Mouse (Mus musculus): ENCODE data around the gene Adgrv1. TPM values are rescaled to one million over a fixed set of nuclear protein-coding genes. Genes with fewer than 3 reads are reported as not detected.

The Adgrv1 gene
- total and polyA plus RNA-seq, 3 experiments: 0.17 to 0.44 (median 0.27) TPM

DNA sequence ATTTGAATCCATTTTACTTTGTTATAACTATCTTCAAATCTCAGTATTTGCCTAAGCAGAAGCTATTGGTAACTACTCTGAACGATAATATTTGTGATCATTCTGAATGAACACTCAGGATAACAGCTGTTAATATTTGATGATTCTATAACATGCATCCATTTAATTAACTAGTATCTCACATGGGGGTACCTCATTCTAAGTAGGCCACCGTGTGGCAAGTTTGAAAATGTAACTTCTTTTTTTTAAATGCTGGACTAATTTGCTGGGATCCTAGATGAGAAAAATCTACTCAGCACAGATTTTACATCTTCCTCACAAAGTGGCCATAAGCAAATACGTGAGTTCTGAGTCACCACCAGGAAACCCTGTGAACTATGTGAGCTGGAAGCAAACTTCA, 423.1 kb downstream of the Adgrv1 start:
- no peak overlapping the region for H3K27ac ChIP-seq (ENCODE audit: insufficient read depth, low read depth)
- 0 out of 4 replicates have a peak, but pooled peaks cover 0 to 3% of the 10 kb centered on the region in 2 experiments for H3K4me1 ChIP-seq (ENCODE audit: control insufficient read depth in 1 of 2, insufficient read depth in 2 of 2)
- H3K4me3 ChIP-seq (replicated peaks in 1 of 3; ENCODE audit: low read depth in 2 of 3, low read length in 2 of 3, poor library complexity in 1 of 3): no peak overlapping the region
- in situ Hi-C loops (cut with MboI; ENCODE audit: low pct_ligation_motif_present, low pct_unique_long_range_greater_than_20kb, low sequenced_read_pairs): no loop called here
- TF ChIP-seq RAD21 (IDR thresholded peaks at IDR 0.05; ENCODE audit: low read depth, low read length) (peak; percentile 53), USF2 (conservative IDR thresholded peaks at IDR 0.05; ENCODE audit: low read depth, low read length) (no peak), ZC3H11A (IDR thresholded peaks at IDR 0.05; ENCODE audit: low read depth, low read length) (no peak), GABPA (IDR thresholded peaks at IDR 0.05; ENCODE audit: insufficient replicate concordance, low read depth, low read length) (no peak), SMC3 (IDR thresholded peaks at IDR 0.05; ENCODE audit: low read depth, low read length) (peak; percentile 43), ZNF384 (IDR thresholded peaks at IDR 0.05; ENCODE audit: low read depth, low read length) (no peak), CHD1 (IDR thresholded peaks at IDR 0.05; ENCODE audit: low read depth, low read length) (no peak), MAFK (IDR thresholded peaks at IDR 0.05; ENCODE audit: insufficient replicate concordance, low read length) (no peak), HCFC1 (IDR thresholded peaks at IDR 0.05; ENCODE audit: low read depth, low read length) (no peak), KAT2A (IDR thresholded peaks at IDR 0.05; ENCODE audit: insufficient replicate concordance, low read length) (no peak), CTCF (conservative IDR thresholded peaks at IDR 0.05 in 1 of 2, IDR thresholded peaks at IDR 0.05 in 1 of 2; ENCODE audit: low read depth in 2 of 2, low read length in 2 of 2) (peak in 1 of 2 experiments; percentile 50; a peak in 2 of 4 replicates)
- no peaks in the 10 kb centered on the region for H3K27me3 ChIP-seq (replicated peaks)
- no peaks in the 10 kb centered on the region for H3K79me2 ChIP-seq (replicated peaks; ENCODE audit: control insufficient read depth, extremely low read depth, insufficient read depth, poor library complexity, severe bottlenecking)
- no peaks in the 10 kb centered on the region for H3K9me3 ChIP-seq (replicated peaks; ENCODE audit: low read length)
- H3K36me3 ChIP-seq (replicated peaks in 1 of 2; ENCODE audit: control insufficient read depth in 1 of 2, insufficient read depth in 1 of 2, low read length in 1 of 2): no peaks in the 10 kb centered on the region
- no peak overlapping the region for H3K4me2 ChIP-seq (ENCODE audit: insufficient read depth, low read depth, poor library complexity, severe bottlenecking)
- DNase-seq (ENCODE audit: extremely low read depth): no peak
- dilution Hi-C loops (cut with MboI; ENCODE audit: extremely low pct_ligation_motif_present, extremely low pct_unique_long_range_greater_than_20kb, low sequenced_read_pairs): no loop called here
- H3K9ac ChIP-seq (ENCODE audit: insufficient read depth, low read depth): no peak overlapping the region

- DNase-seq (ENCODE audit: extremely low read depth): no peak
- Histone ChIP-seq H3K9ac (ENCODE audit: insufficient read depth, low read depth) (no peak overlapping the region), H3K4me1 (ENCODE audit: control insufficient read depth in 1 of 2, insufficient read depth in 2 of 2) (0 out of 4 replicates have a peak, but pooled peaks cover 0 to 3% of the 10 kb centered on the region in 2 experiments), H3K9me3 (replicated peaks; ENCODE audit: low read length) (no peaks in the 10 kb centered on the region), H3K36me3 (replicated peaks in 1 of 2; ENCODE audit: control insufficient read depth in 1 of 2, insufficient read depth in 1 of 2, low read length in 1 of 2) (no peaks in the 10 kb centered on the region), H3K4me2 (ENCODE audit: insufficient read depth, low read depth, poor library complexity, severe bottlenecking) (no peak overlapping the region), H3K79me2 (replicated peaks; ENCODE audit: control insufficient read depth, extremely low read depth, insufficient read depth, poor library complexity, severe bottlenecking) (no peaks in the 10 kb centered on the region), H3K27me3 (replicated peaks) (no peaks in the 10 kb centered on the region), H3K4me3 (replicated peaks in 1 of 3; ENCODE audit: low read depth in 2 of 3, low read length in 2 of 3, poor library complexity in 1 of 3) (no peak overlapping the region), H3K27ac (ENCODE audit: insufficient read depth, low read depth) (no peak overlapping the region)
- TF ChIP-seq TCF12 (IDR thresholded peaks at IDR 0.05; ENCODE audit: low read depth, low read length): no peak
- TF ChIP-seq E2F4 (IDR thresholded peaks at IDR 0.05; ENCODE audit: insufficient replicate concordance, low read depth, low read length): no peak
- no peak for TF ChIP-seq ZNF384 (IDR thresholded peaks at IDR 0.05; ENCODE audit: low read depth, low read length)
- no peak for TF ChIP-seq IRF4 (IDR thresholded peaks at IDR 0.05; ENCODE audit: low read depth, low read length)
- no peak for TF ChIP-seq MEF2A (IDR thresholded peaks at IDR 0.05; ENCODE audit: borderline replicate concordance, low read depth, low read length)
- no peak for TF ChIP-seq MAX (IDR thresholded peaks at IDR 0.05; ENCODE audit: low read length)
- no peak for TF ChIP-seq TBP (conservative IDR thresholded peaks at IDR 0.05; ENCODE audit: low read depth, low read length)
- TF ChIP-seq GABPA (IDR thresholded peaks at IDR 0.05; ENCODE audit: insufficient replicate concordance, low read depth, low read length): no peak
- no peak for TF ChIP-seq KAT2A (IDR thresholded peaks at IDR 0.05; ENCODE audit: insufficient replicate concordance, low read length)
- TF ChIP-seq CHD2 (IDR thresholded peaks at IDR 0.05; ENCODE audit: low read length): no peak
- TF ChIP-seq NELFE (IDR thresholded peaks at IDR 0.05; ENCODE audit: low read depth, low read length): no peak
- TF ChIP-seq ZKSCAN1 (IDR thresholded peaks at IDR 0.05; ENCODE audit: borderline replicate concordance, low read depth, low read length): no peak
- no peak for TF ChIP-seq CHD1 (IDR thresholded peaks at IDR 0.05; ENCODE audit: low read depth, low read length)
- TF ChIP-seq JUN (IDR thresholded peaks at IDR 0.05; ENCODE audit: insufficient read depth, low read depth, low read length): no peak
- no peak for TF ChIP-seq POLR2A (IDR thresholded peaks at IDR 0.05; ENCODE audit: low read depth, low read length)
- no peak for TF ChIP-seq BHLHE40 (IDR thresholded peaks at IDR 0.05; ENCODE audit: low read depth, low read length)
- TF ChIP-seq RCOR1 (conservative IDR thresholded peaks at IDR 0.05; ENCODE audit: low read depth, low read length): no peak
- no peak for TF ChIP-seq USF1 (IDR thresholded peaks at IDR 0.05; ENCODE audit: low read depth, low read length)
- TF ChIP-seq POLR2AphosphoS2 (IDR thresholded peaks at IDR 0.05; ENCODE audit: low read depth, low read length): no peak
- dilution Hi-C loops (cut with MboI; ENCODE audit: extremely low pct_ligation_motif_present, extremely low pct_unique_long_range_greater_than_20kb, low sequenced_read_pairs) (no loop called here), in situ Hi-C loops (cut with MboI; ENCODE audit: low pct_ligation_motif_present, low pct_unique_long_range_greater_than_20kb, low sequenced_read_pairs) (no loop called here)
Observed at GRCm38 (mm10) chr13:81208106-81208613, 424.8 kb downstream of the Adgrv1 start.

All from CH12.LX (cell line).